ENCODE assay signal across 8 mouse cellular contexts in the genomic region with DNA sequence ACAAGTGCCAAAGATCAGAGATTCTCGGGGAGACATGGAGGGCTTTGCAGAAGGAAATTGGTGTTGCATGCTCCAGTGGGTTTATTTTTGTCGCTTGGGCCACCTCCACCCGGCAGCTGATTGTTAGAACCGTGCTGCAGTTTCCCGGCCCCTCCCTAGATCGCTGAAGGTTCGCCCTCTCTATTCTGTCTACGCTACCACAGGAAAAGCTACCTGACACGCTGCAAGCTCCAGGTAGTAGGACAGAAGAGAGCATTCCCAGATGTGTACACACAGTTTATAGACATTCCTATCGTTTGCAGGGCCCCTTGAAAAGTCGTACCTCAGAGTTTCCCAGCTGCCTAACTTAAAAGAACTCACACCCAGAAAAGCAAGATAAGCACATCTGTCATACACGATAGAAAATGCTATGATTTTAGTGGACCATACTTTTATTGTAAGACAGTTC. TPM values are rescaled to one million over a fixed set of nuclear protein-coding genes. Genes with fewer than 3 reads are reported as not detected.
DNase-seq lines count a peak whose midpoint lies in the region; ATAC-seq and TF ChIP-seq lines count a peak whose summit lies in the region.

No protein-coding gene starts in this region.

- peaks cover 4% of the 10 kb centered on the region for H3K4me1 ChIP-seq in heart, adult 2 months (ENCODE audit: control insufficient read depth, insufficient read depth, low read length)
- H3K4me1 ChIP-seq in ES-E14 (ENCODE audit: control insufficient read depth in 2 of 2, insufficient read depth in 2 of 2, low read length in 2 of 2, poor library complexity in 1 of 2): peaks cover 0 to 2% of the 10 kb centered on the region in 2 experiments; a peak in 2 of 4 replicates
- peaks cover 39% of the 10 kb centered on the region for H3K4me1 ChIP-seq in forebrain, embryonic 13.5 days
- H3K4me1 ChIP-seq in liver, embryonic 14.5 days (replicated peaks; ENCODE audit: control insufficient read depth in 2 of 2, insufficient read depth in 2 of 2, low read length in 1 of 2): peaks cover 14 to 20% of the 10 kb centered on the region in 2 experiments
- peaks cover 12% of the 10 kb centered on the region for H3K4me1 ChIP-seq in spleen, adult 2 months (ENCODE audit: control insufficient read depth, insufficient read depth, insufficient read length)

- no peak for TF ChIP-seq POLR2A in heart, adult 2 months (IDR thresholded peaks at IDR 0.05; ENCODE audit: insufficient read depth, low read depth, low read length)
- peak; percentile 6; the same call in 1 of the 2 replicates for TF ChIP-seq POLR2A in spleen, adult 2 months (IDR thresholded peaks at IDR 0.05; ENCODE audit: low read depth, low read length)

- TF ChIP-seq EP300 in heart, adult 2 months (IDR thresholded peaks at IDR 0.05; ENCODE audit: insufficient read depth, low read depth, low read length): no peak
- TF ChIP-seq EP300 in liver, embryonic 14.5 days (IDR thresholded peaks at IDR 0.05; ENCODE audit: low read depth): 0 out of 2 replicates have a peak, but pooled peaks have one; percentile 28

- intact Hi-C loops in heart, adult 2 months (cut with DNase I): loop anchor here (2.0 to 5.0 kb wide), 2 partner anchors 85 to 102 kb away; a partner anchor contains a TSS
- intact Hi-C loops in left cerebral cortex, postnatal 25 days (cut with DNase I): loop anchor here (2.0 to 10.0 kb wide), 4 partner anchors 77 to 187 kb away; a partner anchor contains a TSS

- under 1% methylated on average over 12 of the region's 12 CpGs for WGBS in heart, adult 2 months
- 1% methylated on average over 12 of the region's 12 CpGs for WGBS in forebrain, embryonic 13.5 days
- 0% methylated on average over 12 of the region's 12 CpGs for WGBS in liver, embryonic 14.5 days (ENCODE audit: insufficient replicate concordance)
- WGBS in spleen, adult 2 months: under 1% methylated on average over 12 of the region's 12 CpGs

- peak; percentile 16; the same call in 1 of the 2 replicates for ATAC-seq in forebrain, embryonic 13.5 days
- peak; percentile 34 for ATAC-seq in liver, embryonic 14.5 days (ENCODE audit: insufficient read depth)

- H3K36me3 ChIP-seq in heart, adult 2 months (ENCODE audit: control insufficient read depth, insufficient read depth, low read length): peaks cover 31% of the 10 kb centered on the region
- H3K36me3 ChIP-seq in ES-E14 (ENCODE audit: control insufficient read depth, insufficient read depth, low read length, poor library complexity, severe bottlenecking): no peaks in the 10 kb centered on the region
- H3K36me3 ChIP-seq in forebrain, embryonic 13.5 days (ENCODE audit: poor library complexity, severe bottlenecking): peaks cover 8% of the 10 kb centered on the region
- H3K36me3 ChIP-seq in liver, embryonic 14.5 days (replicated peaks; ENCODE audit: control insufficient read depth, insufficient read depth, low read depth): peaks cover 3% of the 10 kb centered on the region
- no peaks in the 10 kb centered on the region; the same call in 1 of the 2 replicates for H3K36me3 ChIP-seq in spleen, adult 2 months (ENCODE audit: control insufficient read depth, insufficient read depth, low read length)

- no peak for DNase-seq in heart, adult 2 months
- no peak for DNase-seq in heart, postnatal 4 days
- DNase-seq in ES-E14 (ENCODE audit: low read depth, low spot score): peak; percentile 9
- peak; percentile 29 to 60 (median 37) for DNase-seq in liver, embryonic 14.5 days (ENCODE audit: low read depth in 3 of 3, low spot score in 3 of 3)
- DNase-seq in spleen, adult 2 months (ENCODE audit: low read depth in 1 of 2, low spot score in 2 of 2): peak; percentile 66 to 72
- no peak for DNase-seq in layer of hippocampus, postnatal 10 days (ENCODE audit: low spot score in 2 of 2)
- no peak for DNase-seq in left cerebral cortex, postnatal 25 days (ENCODE audit: low spot score in 2 of 2)

- peak overlapping the region; percentile 86 for H3K4me2 ChIP-seq in forebrain, embryonic 13.5 days
- H3K4me2 ChIP-seq in liver, embryonic 14.5 days (ENCODE audit: low read depth): peak overlapping the region; percentile 87

- peak overlapping the region; percentile 97 for H3K27ac ChIP-seq in heart, adult 2 months
- H3K27ac ChIP-seq in ES-E14 (ENCODE audit: insufficient read depth, low read depth, low read length, poor library complexity, severe bottlenecking): peak overlapping the region; percentile 79; the same call in 1 of the 2 replicates
- peak overlapping the region; percentile 93 for H3K27ac ChIP-seq in forebrain, embryonic 13.5 days
- H3K27ac ChIP-seq in liver, embryonic 14.5 days: peak overlapping the region; percentile 88
- H3K27ac ChIP-seq in spleen, adult 2 months (ENCODE audit: insufficient read depth, low read length): peak overlapping the region; percentile 99

- H3K9ac ChIP-seq in heart, adult 2 months (ENCODE audit: low read depth, low read length): peak overlapping the region; percentile 99
- peak overlapping the region; percentile 91 for H3K9ac ChIP-seq in ES-E14 (ENCODE audit: insufficient read depth, low read depth, low read length, poor library complexity, severe bottlenecking)
- peak overlapping the region; percentile 86 for H3K9ac ChIP-seq in forebrain, embryonic 13.5 days
- H3K9ac ChIP-seq in liver, embryonic 14.5 days (replicated peaks): peak overlapping the region; percentile 94

- peak overlapping the region; percentile 100 for H3K4me3 ChIP-seq in heart, adult 2 months
- peak overlapping the region; percentile 91 to 93 for H3K4me3 ChIP-seq in ES-E14 (ENCODE audit: insufficient read depth in 1 of 2, low read depth in 1 of 2, low read length in 2 of 2, poor library complexity in 1 of 2, severe bottlenecking in 1 of 2)
- H3K4me3 ChIP-seq in forebrain, embryonic 13.5 days: peak overlapping the region; percentile 72
- H3K4me3 ChIP-seq in liver, embryonic 14.5 days (ENCODE audit: insufficient read depth in 1 of 2, low read depth in 2 of 2, low read length in 2 of 2): peak overlapping the region; percentile 87 to 89
- peak overlapping the region; percentile 87 for H3K4me3 ChIP-seq in spleen, adult 2 months (ENCODE audit: extremely low read depth, insufficient read depth, insufficient read length)

- no peak for TF ChIP-seq CTCF in heart, adult 2 months (IDR thresholded peaks at IDR 0.05)
- TF ChIP-seq CTCF in liver, embryonic 14.5 days (IDR thresholded peaks at IDR 0.05; ENCODE audit: low read depth): no peak
- TF ChIP-seq CTCF in spleen, adult 2 months (IDR thresholded peaks at IDR 0.05; ENCODE audit: extremely low read depth, insufficient read depth, insufficient read length, insufficient replicate concordance): no peak

- in situ Hi-C loops in ES-E14 (cut with MboI; ENCODE audit: low sequenced_read_pairs in 2 of 2, unreplicated experiment in 2 of 2): no loop called here

- peaks cover 5% of the 10 kb centered on the region for H3K79me2 ChIP-seq in heart, adult 2 months (replicated peaks; ENCODE audit: control insufficient read depth, insufficient read depth, low read length)

- no peaks in the 10 kb centered on the region for H3K9me3 ChIP-seq in ES-E14 (ENCODE audit: control insufficient read depth, insufficient read depth, low read depth, low read length)
- H3K9me3 ChIP-seq in forebrain, embryonic 13.5 days (replicated peaks): no peaks in the 10 kb centered on the region
- no peaks in the 10 kb centered on the region for H3K9me3 ChIP-seq in liver, embryonic 14.5 days (ENCODE audit: control insufficient read depth, low read length)

- no peaks in the 10 kb centered on the region for H3K27me3 ChIP-seq in heart, adult 2 months (ENCODE audit: control insufficient read depth, insufficient read depth, low read length)
- no peaks in the 10 kb centered on the region for H3K27me3 ChIP-seq in forebrain, embryonic 13.5 days
- H3K27me3 ChIP-seq in liver, embryonic 14.5 days (ENCODE audit: control insufficient read depth, insufficient read depth, low read length): no peaks in the 10 kb centered on the region
- H3K27me3 ChIP-seq in spleen, adult 2 months (ENCODE audit: control insufficient read depth, insufficient read depth, low read length): no peaks in the 10 kb centered on the region

TF ChIP-seq in ES-E14, 5 proteins besides CTCF, POLR2A, EP300 and RAD21 (continues in another document):
- no peak for TF ChIP-seq MAFK (IDR thresholded peaks at IDR 0.05; ENCODE audit: insufficient read depth, low read depth, low read length)
- TF ChIP-seq CHD2 (IDR thresholded peaks at IDR 0.05; ENCODE audit: low read depth, low read length): no peak

RNA-seq across cellular contexts. Expression of a gene that starts 1.1 kb away (rescaled TPM):
- total RNA-seq in heart, adult 2 months (2021): 10 to 100 TPM; 30.1 to 36.6 TPM
- 18.3 and 32.1 TPM in 2 replicates for polyA plus RNA-seq in heart, adult 2 months (2012; rRNA removed)
- 10 to 100 TPM; 85.2 to 91.6 TPM for total RNA-seq in heart, postnatal 4 days (2021)
- 34.2 and 59.1 TPM in 2 replicates for total RNA-seq in ES-E14 (2012; rRNA removed)
- 180 and 196 TPM in 2 replicates for polyA plus RNA-seq in forebrain, embryonic 13.5 days (2015; fragmentation: Nextera tagmentation; extraction: Ambion mirVana)
- polyA plus RNA-seq in liver, embryonic 14.5 days (2012; rRNA removed): 23.4 and 30.4 TPM in 2 replicates
- 84.0 and 89.6 TPM in 2 replicates for polyA plus RNA-seq in liver, embryonic 14.5 days (2014; fragmentation: Nextera tagmentation; extraction: Ambion mirVana)
- 26.4 and 29.6 TPM in 2 replicates for polyA plus RNA-seq in spleen, adult 2 months (2012; rRNA removed)
- 10 to 100 TPM; 39.2 to 56.7 TPM for total RNA-seq in layer of hippocampus, postnatal 10 days (2021)
- total RNA-seq in left cerebral cortex, postnatal 25 days (2021): 10 to 100 TPM; 34.5 to 40.5 TPM

RNA-seq across cellular contexts. Expression of a gene that starts 1.6 kb away (rescaled TPM):
- 10 to 100 TPM; 16.7 to 19.3 TPM for total RNA-seq in heart, adult 2 months (2021)
- 3.7 and 7.2 TPM in 2 replicates for polyA plus RNA-seq in heart, adult 2 months (2012; rRNA removed)
- total RNA-seq in heart, postnatal 4 days (2021): 10 to 100 TPM; 21.6 to 22.3 TPM
- 14.3 and 16.1 TPM in 2 replicates for total RNA-seq in ES-E14 (2012; rRNA removed)
- 32.6 and 40.5 TPM in 2 replicates for polyA plus RNA-seq in forebrain, embryonic 13.5 days (2015; fragmentation: Nextera tagmentation; extraction: Ambion mirVana)
- 3.0 and 3.9 TPM in 2 replicates for polyA plus RNA-seq in liver, embryonic 14.5 days (2012; rRNA removed)
- 8.9 and 11.1 TPM in 2 replicates for polyA plus RNA-seq in liver, embryonic 14.5 days (2014; fragmentation: Nextera tagmentation; extraction: Ambion mirVana)
- 4.5 and 5.3 TPM in 2 replicates for polyA plus RNA-seq in spleen, adult 2 months (2012; rRNA removed)
- total RNA-seq in layer of hippocampus, postnatal 10 days (2021): 10 to 100 TPM; 24.4 to 37.5 TPM
- 10 to 100 TPM; 33.0 to 39.3 TPM for total RNA-seq in left cerebral cortex, postnatal 25 days (2021)

RNA-seq across cellular contexts. Expression of a gene that starts 47.0 kb away (rescaled TPM):
- 1 to 10 TPM; 4.6 to 5.9 TPM for total RNA-seq in heart, adult 2 months (2021)
- 5.7 and 7.4 TPM in 2 replicates for polyA plus RNA-seq in heart, adult 2 months (2012; rRNA removed)
- total RNA-seq in heart, postnatal 4 days (2021): 10 to 100 TPM; 17.1 to 17.2 TPM
- 37.5 and 55.5 TPM in 2 replicates for total RNA-seq in ES-E14 (2012; rRNA removed)
- polyA plus RNA-seq in forebrain, embryonic 13.5 days (2015; fragmentation: Nextera tagmentation; extraction: Ambion mirVana): 7.2 and 10.5 TPM in 2 replicates
- 8.1 and 8.3 TPM in 2 replicates for polyA plus RNA-seq in liver, embryonic 14.5 days (2012; rRNA removed)
- polyA plus RNA-seq in liver, embryonic 14.5 days (2014; fragmentation: Nextera tagmentation; extraction: Ambion mirVana): 16.3 and 19.8 TPM in 2 replicates
- 13.5 and 15.1 TPM in 2 replicates for polyA plus RNA-seq in spleen, adult 2 months (2012; rRNA removed)
- 10 to 100 TPM in 1 of 2 experiments, 1 to 10 TPM in 1; 9.1 to 11.4 TPM for total RNA-seq in layer of hippocampus, postnatal 10 days (2021)
- total RNA-seq in left cerebral cortex, postnatal 25 days (2021): 10 to 100 TPM in 1 of 2 experiments, 1 to 10 TPM in 1; 8.0 to 10.5 TPM

Comparison
In these comparisons a context has a peak if more than half of its experiments do, and no peak if none do; other contexts are left out.
1. DNase-seq: peak in ES-E14 (single experiment), liver, embryonic 14.5 days (3 of 3) and spleen, adult 2 months (2 of 2); none in heart, adult 2 months (0 of 2), heart, postnatal 4 days (single experiment), layer of hippocampus, postnatal 10 days (0 of 2) and left cerebral cortex, postnatal 25 days (0 of 2).
2. Peak in every context shown above with its lines, with median percentiles within 50 percentile points of each other: H3K27ac ChIP-seq, H3K4me3 ChIP-seq and H3K9ac ChIP-seq.